21 mouse cellular contexts compared by ENCODE assay signal in the genomic region with DNA sequence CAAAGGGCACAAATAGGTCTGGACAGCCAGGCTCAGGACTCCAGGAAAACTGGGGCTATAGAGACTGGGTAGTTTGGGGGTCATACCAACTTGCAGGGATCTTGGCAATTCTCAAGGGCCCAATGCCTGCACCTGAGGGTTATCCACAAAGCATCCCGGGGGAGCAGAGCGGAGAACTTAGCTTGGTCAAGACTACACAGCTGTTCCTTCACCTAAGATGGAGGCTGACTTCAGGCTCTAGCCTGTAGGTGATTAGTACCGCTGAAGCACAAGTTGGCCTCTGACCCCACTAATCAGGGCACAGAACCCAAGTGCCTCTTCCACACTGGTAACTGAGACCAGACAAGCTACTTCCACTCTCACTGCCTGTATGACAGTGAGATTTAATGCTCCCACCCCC. TPM values are rescaled to one million over a fixed set of nuclear protein-coding genes. Genes with fewer than 3 reads are reported as not detected.
A peak's percentile ranks its signal among the peaks of the same experiment; 100 is the strongest.
DNase-seq lines count a peak whose midpoint lies in the region; ATAC-seq and TF ChIP-seq lines count a peak whose summit lies in the region.
"Had no signal": no experiment of that assay in that cellular context is flagged by ENCODE, and none has a peak within 500 bp of the region (broad histone marks: within the 10 kb centered on the region; RNA-seq: fewer than 3 reads in every experiment).

No protein-coding gene starts in this region.

- no peak for TF ChIP-seq EP300 in stomach, postnatal 0 days (optimal IDR thresholded peaks at IDR 0.05)

- intact Hi-C loops in heart, postnatal 14 days (cut with DNase I) = no loop called here

- no peak overlapping the region for H3K4me2 ChIP-seq in midbrain, postnatal 0 days (ENCODE audit: low read depth, low read length, poor library complexity, severe bottlenecking)
- H3K4me2 ChIP-seq in embryonic facial prominence, embryonic 11.5 days (ENCODE audit: low read depth, low read length) = no peak overlapping the region
- peak overlapping the region; percentile 25; the same call in 1 of the 2 replicates for H3K4me2 ChIP-seq in limb, embryonic 11.5 days (ENCODE audit: low read depth, severe bottlenecking)
- no peak overlapping the region for H3K4me2 ChIP-seq in stomach, postnatal 0 days (replicated peaks; ENCODE audit: low read depth)
- H3K4me2 ChIP-seq: forebrain, embryonic 13.5 days; liver, embryonic 12.5 days; midbrain, embryonic 15.5 days had no signal

- peaks cover 20% of the 10 kb centered on the region for H3K27me3 ChIP-seq in heart, embryonic 10.5 days (ENCODE audit: insufficient read depth, poor library complexity, severe bottlenecking)
- peaks cover 22% of the 10 kb centered on the region for H3K27me3 ChIP-seq in midbrain, embryonic 10.5 days (ENCODE audit: low read depth, poor library complexity, severe bottlenecking)
- no peaks in the 10 kb centered on the region for H3K27me3 ChIP-seq in midbrain, postnatal 0 days (ENCODE audit: insufficient read depth, low read length)
- no peaks in the 10 kb centered on the region for H3K27me3 ChIP-seq in embryonic facial prominence, embryonic 11.5 days (ENCODE audit: control insufficient read depth, insufficient read depth, low read length)
- H3K27me3 ChIP-seq in limb, embryonic 11.5 days (ENCODE audit: control insufficient read depth, insufficient read depth, low read length) = no peaks in the 10 kb centered on the region
- H3K27me3 ChIP-seq in stomach, postnatal 0 days (ENCODE audit: control insufficient read depth, insufficient read depth, low read length) = no peaks in the 10 kb centered on the region

- no peak for ATAC-seq in midbrain, postnatal 0 days (ENCODE audit: low FRiP score)
- no peak; the same call in 1 of the 2 replicates for ATAC-seq in embryonic facial prominence, embryonic 11.5 days (replicated peaks; ENCODE audit: insufficient number of reproducible peaks, low FRiP score, low TSS enrichment, low read depth)
- ATAC-seq in limb, embryonic 11.5 days (ENCODE audit: insufficient number of reproducible peaks, low FRiP score, low TSS enrichment, low read depth) = peak; percentile 31; the same call in 1 of the 2 replicates
- ATAC-seq in stomach, postnatal 0 days (ENCODE audit: low FRiP score, low TSS enrichment) = no peak
- ATAC-seq: inflammation-experienced regulatory T-cells, adult 6 months; liver, embryonic 12.5 days; midbrain, embryonic 15.5 days had no signal

- no peak overlapping the region for H3K9ac ChIP-seq in midbrain, postnatal 0 days (replicated peaks; ENCODE audit: low read length, poor library complexity, severe bottlenecking)
- no peak overlapping the region; the same call in 1 of the 2 replicates for H3K9ac ChIP-seq in embryonic facial prominence, embryonic 11.5 days (replicated peaks; ENCODE audit: low read length)
- no peak overlapping the region for H3K9ac ChIP-seq in limb, embryonic 11.5 days (ENCODE audit: low read length)
- no peak overlapping the region for H3K9ac ChIP-seq in stomach, postnatal 0 days (ENCODE audit: low read length)
- H3K9ac ChIP-seq: forebrain, embryonic 13.5 days; hindbrain, embryonic 12.5 days; liver, embryonic 12.5 days; midbrain, embryonic 15.5 days had no signal

- no peaks in the 10 kb centered on the region for H3K36me3 ChIP-seq in heart, embryonic 10.5 days
- no peaks in the 10 kb centered on the region for H3K36me3 ChIP-seq in midbrain, embryonic 10.5 days
- no peaks in the 10 kb centered on the region for H3K36me3 ChIP-seq in midbrain, postnatal 0 days (ENCODE audit: insufficient read depth, low read length)
- H3K36me3 ChIP-seq in embryonic facial prominence, embryonic 11.5 days (replicated peaks; ENCODE audit: control insufficient read depth, insufficient read depth, low read depth, low read length) = no peaks in the 10 kb centered on the region
- H3K36me3 ChIP-seq in limb, embryonic 11.5 days (ENCODE audit: control insufficient read depth, insufficient read depth, low read length) = no peaks in the 10 kb centered on the region
- H3K36me3 ChIP-seq in stomach, postnatal 0 days (ENCODE audit: control insufficient read depth, insufficient read depth, low read length) = no peaks in the 10 kb centered on the region
- H3K36me3 ChIP-seq: hindbrain, embryonic 12.5 days; liver, embryonic 12.5 days; midbrain, embryonic 15.5 days had no signal

- WGBS in heart, embryonic 10.5 days = 80% methylated on average over 3 of the region's 3 CpGs
- 64% methylated on average over 3 of the region's 3 CpGs for WGBS in midbrain, embryonic 10.5 days
- WGBS in midbrain, postnatal 0 days = 83% methylated on average over 3 of the region's 3 CpGs
- whole genome bisulfite sequencing in embryonic facial prominence, embryonic 11.5 days = 21% methylated on average over 3 of the region's 3 CpGs
- 12% methylated on average over 3 of the region's 3 CpGs for WGBS in limb, embryonic 11.5 days
- WGBS in stomach, postnatal 0 days = 90% methylated on average over 3 of the region's 3 CpGs

- H3K4me1 ChIP-seq in heart, embryonic 10.5 days = peaks cover 24% of the 10 kb centered on the region
- peaks cover 36% of the 10 kb centered on the region for H3K4me1 ChIP-seq in midbrain, embryonic 10.5 days
- H3K4me1 ChIP-seq in midbrain, postnatal 0 days (ENCODE audit: insufficient read depth, low read length) = no peaks in the 10 kb centered on the region
- 0 out of 2 replicates have a peak, but pooled peaks cover 11% of the 10 kb centered on the region for H3K4me1 ChIP-seq in embryonic facial prominence, embryonic 11.5 days (ENCODE audit: control insufficient read depth, insufficient read depth, low read length)
- H3K4me1 ChIP-seq in limb, embryonic 11.5 days (ENCODE audit: control insufficient read depth, insufficient read depth, low read length) = peaks cover 25% of the 10 kb centered on the region
- no peaks in the 10 kb centered on the region for H3K4me1 ChIP-seq in stomach, postnatal 0 days (replicated peaks; ENCODE audit: control insufficient read depth, insufficient read depth)

- no peaks in the 10 kb centered on the region for H3K9me3 ChIP-seq in heart, embryonic 10.5 days
- H3K9me3 ChIP-seq in midbrain, embryonic 10.5 days (replicated peaks) = 0 out of 2 replicates have a peak, but pooled peaks cover 5% of the 10 kb centered on the region
- H3K9me3 ChIP-seq in midbrain, postnatal 0 days (ENCODE audit: low read length) = no peaks in the 10 kb centered on the region
- H3K9me3 ChIP-seq in embryonic facial prominence, embryonic 11.5 days (replicated peaks; ENCODE audit: control insufficient read depth, low read length) = no peaks in the 10 kb centered on the region
- no peaks in the 10 kb centered on the region for H3K9me3 ChIP-seq in limb, embryonic 11.5 days (ENCODE audit: control insufficient read depth, low read length)
- no peaks in the 10 kb centered on the region for H3K9me3 ChIP-seq in stomach, postnatal 0 days (ENCODE audit: control insufficient read depth, low read length)
- H3K9me3 ChIP-seq: forebrain, embryonic 13.5 days; hindbrain, embryonic 12.5 days; liver, embryonic 12.5 days; midbrain, embryonic 15.5 days had no signal

- H3K4me3 ChIP-seq in heart, embryonic 10.5 days = no peak overlapping the region
- H3K4me3 ChIP-seq in midbrain, embryonic 10.5 days = no peak overlapping the region
- no peak overlapping the region for H3K4me3 ChIP-seq in midbrain, postnatal 0 days (ENCODE audit: low read depth, low read length)
- no peak overlapping the region for H3K4me3 ChIP-seq in embryonic facial prominence, embryonic 11.5 days (ENCODE audit: low read depth, low read length)
- H3K4me3 ChIP-seq in limb, embryonic 11.5 days (ENCODE audit: low read depth, low read length) = no peak overlapping the region
- H3K4me3 ChIP-seq in stomach, postnatal 0 days (ENCODE audit: low read depth, low read length) = no peak overlapping the region
- H3K4me3 ChIP-seq: forebrain, embryonic 13.5 days; hindbrain, embryonic 12.5 days; liver, embryonic 12.5 days; midbrain, embryonic 15.5 days had no signal

- TF ChIP-seq CTCF in midbrain, postnatal 0 days (IDR thresholded peaks at IDR 0.05) = no peak
- no peak for TF ChIP-seq CTCF in stomach, postnatal 0 days (IDR thresholded peaks at IDR 0.05; ENCODE audit: low read depth)

- 0 out of 2 replicates have a peak overlapping the region, but pooled peaks have one; percentile 31 for H3K27ac ChIP-seq in heart, embryonic 10.5 days
- peak overlapping the region; percentile 71 for H3K27ac ChIP-seq in midbrain, embryonic 10.5 days (replicated peaks)
- H3K27ac ChIP-seq in midbrain, postnatal 0 days (ENCODE audit: low read depth, low read length) = no peak overlapping the region
- peak overlapping the region; percentile 70 for H3K27ac ChIP-seq in embryonic facial prominence, embryonic 11.5 days (replicated peaks; ENCODE audit: low read depth, low read length)
- peak overlapping the region; percentile 70 for H3K27ac ChIP-seq in limb, embryonic 11.5 days (replicated peaks; ENCODE audit: low read depth, low read length)
- no peak overlapping the region for H3K27ac ChIP-seq in stomach, postnatal 0 days (replicated peaks)
- H3K27ac ChIP-seq: forebrain, embryonic 13.5 days; hindbrain, embryonic 12.5 days; liver, embryonic 12.5 days; midbrain, embryonic 15.5 days had no signal

- peak; percentile 58 for DNase-seq in heart, embryonic 10.5 days (ENCODE audit: low spot score)
- DNase-seq in heart, postnatal 14 days = no peak
- no peak for DNase-seq in midbrain, embryonic 10.5 days (ENCODE audit: low spot score)
- DNase-seq in midbrain, postnatal 0 days (ENCODE audit: low spot score) = no peak
- peak; percentile 54 for DNase-seq in embryonic facial prominence, embryonic 11.5 days (ENCODE audit: low spot score)
- peak; percentile 61 for DNase-seq in limb, embryonic 11.5 days (ENCODE audit: low spot score)
- DNase-seq in stomach, postnatal 0 days (ENCODE audit: low spot score) = no peak
- DNase-seq in cerebellum, postnatal 25 days = no peak
- DNase-seq: adrenal gland, postnatal 25 days; cerebellum, adult 11 months; cerebellum, postnatal 10 days; gastrocnemius, postnatal 25 days; kidney, adult 8-10 months; thymus, postnatal 25 days had no signal

RNA-seq across cellular contexts. Expression of a gene that starts 18.6 kb away (rescaled TPM):
- 6.9 and 27.2 TPM in 2 replicates for polyA plus RNA-seq in heart, embryonic 10.5 days (2016; fragmentation: Nextera tagmentation; extraction: Ambion mirVana)
- 10 to 100 TPM in 1 of 2 experiments, 1 to 10 TPM in 1; 9.1 to 13.2 TPM for total RNA-seq in heart, postnatal 14 days (2021)
- 129 and 187 TPM in 2 replicates for polyA plus RNA-seq in midbrain, embryonic 10.5 days (2016; fragmentation: Nextera tagmentation; extraction: Ambion mirVana)
- total RNA-seq in midbrain, postnatal 0 days (2014; rRNA removed) = 30.8 and 70.0 TPM in 2 replicates
- polyA plus RNA-seq in midbrain, postnatal 0 days (2015; fragmentation: Nextera tagmentation; extraction: Ambion mirVana) = 32.8 and 34.1 TPM in 2 replicates
- 160 and 212 TPM in 2 replicates for polyA plus RNA-seq in embryonic facial prominence, embryonic 11.5 days (2014; fragmentation: Nextera tagmentation; extraction: Ambion mirVana)
- polyA plus RNA-seq in limb, embryonic 11.5 days (2014; fragmentation: Nextera tagmentation; extraction: Ambion mirVana) = 157 and 162 TPM in 2 replicates
- polyA plus RNA-seq in stomach, postnatal 0 days (2015; fragmentation: Nextera tagmentation; extraction: Ambion mirVana) = 118 and 122 TPM in 2 replicates
- total RNA-seq: megakaryocyte progenitor cell, adult 5-6 weeks; MEL had no signal

RNA-seq across cellular contexts. Expression of a gene that starts 56.8 kb away (rescaled TPM):
- 1.8 and 1.9 TPM in 2 replicates for polyA plus RNA-seq in heart, embryonic 10.5 days (2016; fragmentation: Nextera tagmentation; extraction: Ambion mirVana)
- 1 to 10 TPM; 2.0 to 2.2 TPM for total RNA-seq in heart, postnatal 14 days (2021)
- polyA plus RNA-seq in midbrain, embryonic 10.5 days (2016; fragmentation: Nextera tagmentation; extraction: Ambion mirVana) = 1.1 and 1.6 TPM in 2 replicates
- 1.2 and 1.7 TPM in 2 replicates for total RNA-seq in midbrain, postnatal 0 days (2014; rRNA removed)
- 0.91 and 0.99 TPM in 2 replicates for polyA plus RNA-seq in midbrain, postnatal 0 days (2015; fragmentation: Nextera tagmentation; extraction: Ambion mirVana)
- polyA plus RNA-seq in embryonic facial prominence, embryonic 11.5 days (2014; fragmentation: Nextera tagmentation; extraction: Ambion mirVana) = 2.9 and 3.1 TPM in 2 replicates
- polyA plus RNA-seq in limb, embryonic 11.5 days (2014; fragmentation: Nextera tagmentation; extraction: Ambion mirVana) = 2.1 and 2.4 TPM in 2 replicates
- 8.5 and 10.2 TPM in 2 replicates for polyA plus RNA-seq in stomach, postnatal 0 days (2015; fragmentation: Nextera tagmentation; extraction: Ambion mirVana)
- total RNA-seq: MEL had no signal

Comparison
In these comparisons a context has a peak if more than half of its experiments do, and no peak if none do; other contexts are left out.
1. DNase-seq: peak in heart, embryonic 10.5 days (single experiment), embryonic facial prominence, embryonic 11.5 days (single experiment) and limb, embryonic 11.5 days (single experiment); none in heart, postnatal 14 days (0 of 2), midbrain, embryonic 10.5 days (single experiment), midbrain, postnatal 0 days (single experiment), stomach, postnatal 0 days (single experiment) and cerebellum, postnatal 25 days (0 of 2).
2. H3K27ac ChIP-seq: peak in heart, embryonic 10.5 days (single experiment), midbrain, embryonic 10.5 days (single experiment), embryonic facial prominence, embryonic 11.5 days (single experiment) and limb, embryonic 11.5 days (single experiment); none in midbrain, postnatal 0 days (single experiment) and stomach, postnatal 0 days (single experiment).